Mouse (Mus musculus): ENCODE results near the gene Crebrf. TPM values are rescaled to one million over a fixed set of nuclear protein-coding genes. Genes with fewer than 3 reads are reported as not detected.

Gene Crebrf
- total RNA-seq, 4 experiments from 2014 or later: 51.1 to 83.8 (median 68.4) TPM

DNA sequence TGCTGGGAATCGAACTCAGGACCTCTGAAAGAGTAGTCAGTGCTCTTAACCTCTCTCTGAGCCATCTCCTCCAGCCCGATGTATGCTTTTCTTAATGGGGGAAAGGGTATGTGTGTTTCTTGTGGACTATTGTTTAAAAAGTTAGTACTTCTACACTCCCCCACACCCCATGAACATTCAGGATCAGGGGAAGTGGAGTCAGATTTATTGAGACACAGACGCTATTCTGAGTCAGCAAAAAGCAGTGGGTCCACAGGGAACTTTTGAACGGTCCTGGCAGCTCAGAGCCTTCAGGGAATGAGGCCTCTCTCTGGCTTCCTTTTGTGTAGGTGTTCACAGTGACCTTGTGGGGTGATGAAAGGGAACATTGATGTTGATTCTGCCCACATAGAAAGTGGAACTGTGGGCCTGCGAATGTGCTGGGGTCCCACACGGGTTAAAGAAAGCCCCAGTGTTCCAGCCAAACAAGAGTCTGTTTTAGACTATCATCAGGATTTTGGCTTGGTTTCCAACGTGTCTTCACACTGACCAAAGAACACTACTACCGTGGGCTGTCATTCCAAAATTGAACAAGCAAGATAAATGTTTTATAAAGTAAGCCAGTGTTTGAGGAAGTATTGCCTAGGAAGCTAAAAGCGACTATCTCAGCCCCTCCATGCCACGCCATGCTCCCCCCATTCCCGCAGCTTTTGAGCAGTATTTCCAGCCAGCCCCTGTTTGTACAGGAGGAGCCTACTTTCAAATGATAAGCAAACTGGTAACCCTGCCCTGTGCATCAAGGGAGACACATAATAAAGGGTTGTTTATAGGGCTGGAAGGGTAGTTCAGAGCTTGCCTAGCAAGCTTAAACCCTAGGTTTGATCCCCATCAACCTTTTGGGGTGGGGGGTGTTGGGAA, 9.7 kb upstream of the Crebrf start:
- DNase-seq (ENCODE audit: low spot score): no peak

DNA sequence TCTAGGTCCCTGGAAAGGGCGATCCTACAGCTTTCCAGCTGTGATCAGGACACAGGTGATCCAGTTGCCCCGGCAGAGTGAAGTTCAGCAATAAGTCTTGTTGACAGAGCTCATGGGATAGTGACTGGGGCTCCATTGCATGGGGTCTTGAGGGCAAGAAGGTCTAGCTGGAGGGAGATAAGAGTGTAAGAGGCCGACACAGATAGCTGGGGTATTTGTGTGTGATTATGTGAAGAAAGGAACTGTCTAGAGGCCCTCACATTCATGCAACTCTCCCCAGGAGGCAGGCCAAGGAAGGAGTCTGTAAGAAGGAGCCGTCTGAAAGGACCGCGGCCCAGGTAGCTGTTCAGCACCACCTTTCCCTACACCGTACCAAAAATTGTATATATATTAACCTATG, 8.4 kb upstream of the Crebrf start:
- DNase-seq (ENCODE audit: low spot score): no peak

- DNase-seq (ENCODE audit: low spot score): no peak
Observed at GRCm38 (mm10) chr17:26708499-26708898, 7.0 kb upstream of the Crebrf start.

DNA sequence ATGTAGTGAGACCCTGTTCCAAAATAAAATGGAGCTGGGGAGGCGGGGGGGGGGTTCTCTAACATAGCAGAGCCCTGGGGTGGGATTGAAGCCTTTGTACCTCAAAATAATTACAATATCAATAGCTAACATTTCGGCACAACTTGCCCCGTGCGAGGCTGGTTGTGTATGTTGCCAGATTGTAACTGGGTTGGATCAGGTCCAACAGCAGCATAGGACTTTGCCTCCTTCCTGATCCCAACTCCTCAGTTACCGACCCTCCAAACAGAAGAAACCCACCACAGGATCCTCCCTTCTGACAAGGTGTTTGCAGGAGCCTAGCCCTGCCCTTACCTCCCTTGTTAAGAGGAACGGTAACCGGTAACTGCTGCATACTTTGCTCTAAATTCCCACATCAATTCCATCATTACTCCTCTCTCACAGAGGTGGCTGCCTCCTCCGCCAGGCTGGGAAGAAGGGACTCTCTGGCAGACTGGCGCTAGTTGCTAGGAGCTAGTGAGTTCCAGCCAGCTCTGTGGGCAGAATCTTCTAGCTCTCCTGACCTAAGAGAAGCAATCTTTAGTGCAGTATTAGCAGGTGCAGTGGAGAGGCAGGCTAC, 6.4 kb upstream of the Crebrf start:
- DNase-seq (ENCODE audit: low spot score): no peak

DNA sequence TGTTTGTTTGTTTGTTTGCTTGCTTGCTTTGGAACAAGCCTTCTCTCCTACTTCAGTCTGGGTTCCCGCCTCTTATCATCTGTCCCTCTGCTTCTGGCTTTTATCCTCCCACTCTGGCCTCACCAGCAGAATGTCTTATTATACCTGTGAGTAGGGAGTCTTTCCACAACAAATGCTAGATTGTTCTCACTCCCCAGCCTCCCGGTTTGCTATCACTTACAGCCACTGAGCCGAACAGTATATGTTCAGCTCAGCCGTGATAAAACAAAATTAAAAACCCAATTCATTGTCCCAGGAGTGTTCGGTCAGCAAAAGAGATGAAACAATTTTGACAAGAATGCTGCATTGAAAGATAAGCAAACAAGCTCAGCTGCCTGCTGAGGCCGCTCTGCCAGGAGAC, 5.4 kb upstream of the Crebrf start:
- no peak for DNase-seq (ENCODE audit: low spot score)

DNA sequence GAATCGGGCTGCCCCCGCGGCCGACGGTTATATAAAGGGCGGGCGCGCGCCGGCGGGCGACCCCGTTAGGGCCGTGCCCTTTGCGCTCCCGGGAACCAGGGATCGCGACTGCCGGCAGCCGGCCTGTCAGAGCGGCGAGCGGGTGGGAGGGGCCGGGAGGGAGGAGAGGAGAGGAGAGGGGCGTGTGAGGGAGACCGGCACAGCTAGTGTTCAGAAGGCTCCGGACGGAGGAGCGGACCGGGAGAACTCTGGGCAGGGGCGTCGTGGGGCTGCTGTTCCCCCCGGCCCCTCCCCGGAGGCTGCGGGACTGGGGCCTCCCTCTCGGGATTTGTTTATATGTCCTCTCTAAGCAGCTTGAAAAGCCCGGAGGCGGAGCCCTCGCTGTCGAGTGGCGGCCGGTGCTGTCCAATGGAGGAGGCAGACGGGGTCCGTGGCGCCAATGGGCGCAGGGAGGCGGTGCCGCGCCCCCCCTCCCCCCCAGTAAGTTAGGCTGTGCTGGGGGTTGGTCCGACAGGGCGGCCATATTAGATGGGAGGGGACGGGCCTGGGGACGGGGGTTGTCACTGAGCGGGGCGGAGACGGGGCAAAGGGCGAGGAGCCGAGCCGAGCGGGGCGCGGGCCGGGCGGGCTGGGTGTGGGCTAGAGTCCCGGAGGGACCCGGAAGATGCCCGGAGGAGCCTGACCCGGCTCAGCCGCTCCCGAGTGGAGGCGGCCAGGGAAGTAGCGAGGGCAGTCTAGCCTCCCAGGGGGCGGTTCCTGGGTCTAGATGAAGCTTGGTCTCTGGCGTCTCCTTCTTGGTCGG, 667 bp downstream of the Crebrf start:
- DNase-seq (ENCODE audit: low spot score): peak; percentile 95

GRCm38 (mm10) chr17:26717868-26718267, 2.4 kb downstream of the Crebrf start:
- no peak for DNase-seq (ENCODE audit: low spot score)

DNA sequence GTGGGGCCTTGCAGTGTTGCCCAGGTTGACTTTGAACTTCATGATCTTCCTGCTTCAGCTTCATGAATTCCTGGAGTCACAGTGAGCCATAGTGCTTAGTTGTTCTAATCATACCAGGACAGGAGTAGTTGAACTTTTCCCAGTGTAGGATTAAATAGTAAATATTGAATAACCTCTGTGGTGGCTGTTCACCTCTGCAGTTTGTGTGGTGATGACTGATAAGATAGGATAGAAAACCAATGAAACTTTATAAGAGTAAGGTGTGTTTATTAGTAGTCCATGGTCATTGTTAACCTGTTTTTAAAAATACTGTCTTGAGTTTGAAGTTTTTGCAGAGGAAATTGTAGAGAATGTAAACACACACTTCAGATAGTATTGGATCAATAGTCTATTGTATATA, 4.0 kb downstream of the Crebrf start:
- no peak for DNase-seq (ENCODE audit: low spot score)

- no peak for DNase-seq (ENCODE audit: low spot score)
Observed at GRCm38 (mm10) chr17:26721802-26722201, 6.4 kb downstream of the Crebrf start.

DNA sequence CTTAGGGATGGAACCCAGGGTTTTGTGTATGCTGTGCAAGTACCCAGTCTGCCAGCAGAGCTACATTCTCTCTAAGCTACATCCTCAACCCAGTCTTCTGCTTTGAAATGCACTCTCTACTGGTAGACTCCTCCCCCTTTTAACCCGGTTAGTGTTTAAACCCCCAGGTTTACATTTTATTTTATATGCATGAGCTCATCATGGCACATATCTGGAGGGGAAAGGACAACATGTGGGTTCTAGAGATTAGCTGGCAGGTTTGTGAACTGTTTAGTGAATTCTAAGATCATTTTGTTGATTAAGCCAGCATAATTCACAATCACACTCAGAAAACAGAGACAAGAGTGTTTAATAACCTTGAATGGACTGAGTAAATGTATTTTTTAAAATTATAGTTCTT, 9.3 kb downstream of the Crebrf start:
- DNase-seq (ENCODE audit: low spot score): no peak

DNA sequence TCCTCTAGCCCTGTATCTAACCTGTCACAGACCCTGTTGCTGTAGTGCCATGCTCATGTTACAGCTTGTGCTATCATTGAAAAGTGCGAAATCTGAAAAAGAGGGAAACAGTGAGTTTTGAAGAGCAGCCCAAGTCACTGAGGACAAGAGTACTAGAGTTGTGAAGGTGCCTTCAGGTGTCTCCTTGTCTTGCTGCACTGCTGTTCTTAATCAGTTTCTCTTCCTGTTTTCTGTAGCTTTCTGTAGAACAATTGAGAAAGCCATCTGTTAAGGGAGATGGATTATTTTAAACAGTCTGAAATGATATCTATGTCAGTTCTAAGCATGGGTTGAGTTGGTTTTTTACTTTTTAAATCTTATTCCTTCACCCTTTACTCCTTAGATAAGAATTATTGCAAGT, 11.2 kb downstream of the Crebrf start:
- DNase-seq (ENCODE audit: low spot score): no peak

DNA sequence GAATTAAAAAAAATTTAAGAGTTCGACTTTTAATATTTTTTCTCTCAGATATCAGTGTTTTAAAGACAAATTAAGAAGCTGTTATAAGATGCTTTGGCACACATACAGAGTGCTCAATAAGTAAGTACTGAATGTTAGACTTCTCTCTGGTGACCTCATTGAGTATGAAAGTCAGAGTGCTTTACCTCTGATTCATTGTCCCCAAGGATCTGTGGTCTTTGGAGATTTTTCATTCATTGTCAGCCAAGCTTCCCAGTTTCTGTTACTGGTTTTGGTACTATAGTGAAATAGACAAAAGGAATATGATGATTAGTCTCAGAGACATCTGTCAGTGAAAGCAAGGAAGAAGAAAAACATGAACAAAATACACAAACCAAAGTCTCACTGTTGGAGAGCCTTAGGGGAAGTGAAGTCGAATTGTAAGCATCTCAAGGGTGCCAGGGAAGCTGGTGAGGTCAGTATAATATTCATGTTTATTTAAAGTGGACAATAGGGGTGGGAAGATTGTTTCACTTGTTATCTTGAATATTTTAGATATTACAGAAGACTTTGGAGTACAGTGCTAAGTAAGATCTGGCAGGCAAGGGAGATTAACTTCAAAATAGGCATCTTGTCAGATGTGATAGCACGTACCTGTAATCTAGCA, 11.8 kb downstream of the Crebrf start:
- peak; percentile 41 for DNase-seq (ENCODE audit: low spot score)

DNA sequence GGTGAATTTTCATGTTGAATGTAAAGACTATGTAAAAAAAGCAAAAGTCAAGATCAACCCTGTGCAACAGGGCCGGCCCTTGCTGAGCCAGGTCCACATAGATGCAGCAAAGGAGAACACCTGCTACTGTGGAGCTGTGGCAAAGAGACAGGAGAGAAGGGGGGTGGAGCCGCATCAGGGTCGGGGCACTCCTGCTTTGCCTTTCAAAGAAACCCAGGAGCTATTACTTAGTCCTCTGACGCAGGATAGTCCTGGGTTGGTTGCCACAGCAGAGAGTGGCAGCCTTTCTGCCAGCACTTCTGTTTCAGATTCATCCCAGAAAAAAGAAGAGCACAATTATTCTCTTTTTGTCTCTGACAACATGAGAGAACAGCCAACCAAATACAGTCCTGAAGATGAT, 27.1 kb downstream of the Crebrf start:
- DNase-seq (ENCODE audit: low spot score): no peak

GRCm38 (mm10) chr17:26743294-26743693, 27.8 kb downstream of the Crebrf start:
- no peak for DNase-seq (ENCODE audit: low spot score)

DNA sequence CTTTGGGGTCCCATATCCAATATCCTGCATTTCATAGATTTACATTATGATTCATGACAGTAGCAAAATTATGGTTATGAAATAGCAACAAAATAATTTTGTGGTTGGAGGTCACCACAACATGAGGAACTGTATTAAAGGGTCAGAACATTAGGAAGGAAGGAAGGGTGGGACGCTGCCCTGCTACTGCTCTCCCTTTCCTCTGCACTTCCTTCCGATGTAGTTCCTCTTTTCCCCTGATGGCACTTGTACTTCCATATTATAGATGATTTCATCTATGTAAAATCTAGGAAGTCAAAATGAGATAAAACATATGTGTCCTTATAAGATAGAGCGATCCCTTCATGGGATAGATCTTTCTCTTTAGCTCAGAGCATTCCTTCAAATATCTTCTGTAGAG, 34.5 kb downstream of the Crebrf start:
- no peak for DNase-seq (ENCODE audit: low spot score)

DNA sequence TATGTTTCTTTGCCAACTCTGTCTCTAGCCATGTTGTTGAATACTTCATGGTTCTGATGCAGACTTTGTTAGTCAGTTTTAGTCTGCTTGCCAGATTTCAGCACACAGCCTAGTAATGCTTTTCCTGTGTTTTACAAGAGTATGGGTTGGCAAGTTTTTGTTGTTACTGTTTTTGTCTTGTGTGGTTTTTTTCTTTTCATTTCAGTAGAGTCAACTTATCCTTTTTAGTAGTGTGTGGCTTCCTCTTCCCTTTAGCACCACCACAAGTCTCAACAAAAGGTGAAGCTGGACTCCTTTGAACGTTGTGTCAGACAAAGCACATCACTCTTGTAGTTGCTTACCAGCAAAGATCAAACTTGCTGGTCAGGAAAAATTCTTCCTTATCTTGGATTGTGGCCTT, 36.8 kb downstream of the Crebrf start:
- no peak for DNase-seq (ENCODE audit: low spot score)

DNA sequence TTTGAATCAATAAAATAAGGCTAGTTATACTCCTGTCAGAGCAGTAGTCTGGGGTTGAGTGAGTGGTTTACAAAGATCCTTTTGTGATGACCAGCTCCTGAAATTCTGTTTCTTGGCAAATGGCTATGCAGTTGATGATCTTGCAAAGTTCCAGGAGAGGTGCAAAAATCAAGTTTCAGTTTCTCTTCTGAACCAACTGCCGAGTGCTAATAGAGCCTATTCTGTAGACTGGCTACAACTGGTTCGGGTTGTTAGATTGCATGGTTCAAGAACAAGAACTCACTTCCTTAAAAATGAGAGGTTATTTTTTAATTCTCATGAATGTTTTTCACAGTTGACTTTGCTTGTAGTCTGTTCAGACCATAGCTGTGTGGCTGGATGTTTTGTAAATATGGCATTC, 38.0 kb downstream of the Crebrf start:
- DNase-seq (ENCODE audit: low spot score): peak; percentile 27

DNA sequence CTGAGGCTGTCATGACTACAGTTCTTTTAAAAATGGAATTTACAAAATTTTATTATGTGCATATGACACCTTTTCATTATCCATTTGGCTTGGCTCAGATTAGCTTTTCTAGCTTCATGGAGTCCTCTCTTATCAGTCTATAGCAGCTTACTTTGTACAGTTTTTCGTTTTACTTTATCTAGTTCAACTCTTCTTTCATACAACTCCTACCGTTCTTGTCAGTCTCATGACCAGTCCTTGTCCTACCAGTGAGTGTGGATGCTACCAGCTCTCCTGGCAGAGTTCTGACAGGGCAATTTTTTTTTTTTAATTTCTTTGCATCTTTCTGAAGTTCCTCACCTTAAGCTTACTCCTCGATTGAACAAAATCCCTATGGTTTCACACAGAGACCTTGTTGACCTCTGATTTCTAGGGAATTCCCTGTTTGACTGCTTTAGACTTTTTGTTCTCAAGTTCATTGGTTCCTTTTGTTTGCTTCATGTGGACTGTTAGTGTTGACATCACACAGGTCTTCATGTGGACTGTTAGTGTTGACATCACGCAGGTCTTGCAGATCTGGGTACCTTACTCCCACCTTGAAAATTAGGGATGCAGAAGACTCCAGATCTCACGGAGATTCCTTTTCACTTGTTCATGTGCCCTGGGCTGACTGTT, 51.8 kb downstream of the Crebrf start:
- DNase-seq (ENCODE audit: low spot score): no peak

DNA sequence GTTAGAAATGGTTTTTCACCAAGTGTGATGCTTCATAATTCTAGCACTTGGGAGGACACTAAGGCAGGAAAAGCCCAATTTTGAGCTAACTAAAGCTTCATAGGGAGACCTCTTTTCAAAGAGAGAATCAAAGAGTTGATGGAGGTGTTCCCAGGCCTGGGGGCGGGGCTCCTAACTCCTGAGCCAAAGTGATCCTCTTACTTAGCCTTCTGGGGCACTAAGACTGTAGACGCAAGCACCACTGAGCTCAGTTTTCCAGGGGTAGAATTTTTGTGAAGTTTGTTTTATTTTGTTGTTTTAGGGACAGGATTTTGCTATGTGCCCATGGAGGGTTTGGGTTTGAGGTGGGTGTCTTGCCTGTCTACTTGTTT, 52.3 kb downstream of the Crebrf start:
- DNase-seq (ENCODE audit: low spot score): no peak

GRCm38 (mm10) chr17:26776211-26776610, 60.8 kb downstream of the Crebrf start:
- DNase-seq (ENCODE audit: low spot score): no peak

- no peak for DNase-seq (ENCODE audit: low spot score)
Observed at GRCm38 (mm10) chr17:26778001-26778400, 62.6 kb downstream of the Crebrf start.
